Mouse (Mus musculus): ENCODE results near the gene Znhit6. TPM values are rescaled to one million over a fixed set of nuclear protein-coding genes. Genes with fewer than 3 reads are reported as not detected.

Znhit6 gene
- polyA plus RNA-seq, 1 experiment from 2014 or later = 32.4 TPM

DNA sequence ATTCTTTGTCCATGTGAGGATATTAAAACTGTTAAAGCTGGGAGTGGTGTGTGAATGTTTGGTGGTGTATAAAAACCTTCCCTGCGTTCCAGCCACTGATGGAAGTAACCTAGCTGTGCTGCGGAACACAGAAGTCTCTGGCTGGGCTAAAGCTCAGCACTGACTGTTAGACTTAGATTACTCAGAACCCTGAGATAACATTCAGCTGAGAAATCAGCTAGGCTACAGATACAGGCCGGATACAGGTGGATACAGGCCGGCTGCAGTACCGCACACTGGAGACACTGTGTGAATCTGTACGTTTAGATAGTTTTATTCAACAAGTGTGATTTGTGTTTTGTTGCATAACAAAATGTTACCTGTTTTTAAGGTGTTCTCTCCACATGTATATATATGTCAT is 24.8 kb downstream of the Znhit6 start:
- no peak overlapping the region for H3K27ac ChIP-seq (ENCODE audit: low read depth, low read length)
- no peak overlapping the region for H3K4me2 ChIP-seq (ENCODE audit: low read depth, low read length)
- no peak overlapping the region for H3K9ac ChIP-seq (replicated peaks; ENCODE audit: low read depth, low read length)
- no peak for ATAC-seq (ENCODE audit: low read depth)
- no peaks in the 10 kb centered on the region for H3K27me3 ChIP-seq (ENCODE audit: control insufficient read depth, insufficient read depth, low read length)
- H3K4me3 ChIP-seq (ENCODE audit: low read depth, low read length) = no peak overlapping the region
- 93% methylated on average over 6 of the region's 6 CpGs for WGBS
- H3K4me1 ChIP-seq (ENCODE audit: control insufficient read depth, insufficient read depth, low read length) = peaks cover 16% of the 10 kb centered on the region
- no peaks in the 10 kb centered on the region for H3K9me3 ChIP-seq (ENCODE audit: control insufficient read depth, low read length)
- peaks cover 18% of the 10 kb centered on the region; the same call in 1 of the 2 replicates for H3K36me3 ChIP-seq (ENCODE audit: control insufficient read depth, insufficient read depth, low read length)

DNA sequence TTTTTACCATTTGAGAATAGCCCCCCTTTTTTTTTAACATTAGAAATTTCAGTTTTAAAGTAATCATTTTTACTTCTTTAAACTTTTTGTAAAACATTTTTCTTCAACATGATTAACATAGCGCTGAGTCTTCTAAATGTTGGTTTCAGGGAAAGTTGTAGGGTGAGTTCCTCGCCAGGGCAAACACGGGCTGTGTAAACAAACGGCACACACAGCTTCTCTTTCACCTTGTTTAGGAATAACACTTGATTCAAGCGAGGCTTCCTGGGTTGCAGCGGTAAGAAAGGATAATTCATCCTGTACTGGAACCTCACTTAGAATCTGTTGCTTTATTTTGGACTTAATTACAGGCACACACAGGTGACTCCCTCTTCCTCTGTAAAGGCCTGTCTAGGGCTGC is 25.3 kb downstream of the Znhit6 start:
- Histone ChIP-seq H3K9ac (replicated peaks; ENCODE audit: low read depth, low read length) (no peak overlapping the region), H3K4me2 (ENCODE audit: low read depth, low read length) (no peak overlapping the region), H3K36me3 (ENCODE audit: control insufficient read depth, insufficient read depth, low read length) (peaks cover 17% of the 10 kb centered on the region; the same call in 1 of the 2 replicates), H3K27ac (ENCODE audit: low read depth, low read length) (no peak overlapping the region), H3K27me3 (ENCODE audit: control insufficient read depth, insufficient read depth, low read length) (no peaks in the 10 kb centered on the region), H3K4me1 (ENCODE audit: control insufficient read depth, insufficient read depth, low read length) (peaks cover 16% of the 10 kb centered on the region), H3K4me3 (ENCODE audit: low read depth, low read length) (no peak overlapping the region), H3K9me3 (ENCODE audit: control insufficient read depth, low read length) (no peaks in the 10 kb centered on the region)
- ATAC-seq (ENCODE audit: low read depth) = no peak
- 80% methylated on average over 6 of the region's 6 CpGs for WGBS

DNA sequence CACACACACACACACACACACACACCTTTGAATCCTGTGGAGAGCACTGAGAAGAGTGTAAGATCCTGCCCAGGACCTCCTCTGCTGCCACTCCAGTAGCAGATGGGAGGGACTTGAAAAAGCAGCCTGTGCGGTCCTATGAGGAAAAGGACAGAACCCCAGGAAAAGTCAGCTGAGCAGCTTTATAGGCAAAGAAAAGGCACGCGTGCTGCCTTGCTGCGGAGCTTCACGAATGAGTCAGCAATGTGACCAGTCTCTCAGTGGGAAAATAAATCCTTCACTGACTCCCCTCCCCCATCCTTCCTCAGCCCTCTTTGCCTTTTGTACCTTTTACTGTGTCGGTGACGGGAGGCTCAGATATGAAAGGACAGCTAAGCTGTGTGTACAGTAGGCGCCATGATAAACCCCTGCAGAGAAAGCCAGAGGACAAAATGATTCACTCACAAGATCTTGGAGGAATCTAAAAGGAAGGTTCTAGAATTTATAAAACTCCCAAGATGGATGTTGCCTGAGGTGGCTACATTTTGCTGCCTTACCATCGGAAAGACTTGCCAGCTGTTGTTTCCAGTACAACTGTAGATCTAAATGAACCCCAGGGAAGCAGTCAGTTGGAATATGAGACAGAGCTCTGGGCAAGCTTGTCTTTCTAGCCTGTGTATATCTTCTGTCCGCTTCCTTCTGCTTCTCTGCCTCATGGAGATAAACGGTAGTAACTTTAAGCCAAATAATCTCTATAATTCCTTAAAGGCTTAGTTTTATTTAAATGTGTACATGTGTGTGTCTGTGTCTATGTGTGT is 26.6 kb downstream of the Znhit6 start:
- WGBS = 23% methylated on average over 11 of the region's 11 CpGs
- Histone ChIP-seq H3K36me3 (ENCODE audit: control insufficient read depth, insufficient read depth, low read length) (peaks cover 19% of the 10 kb centered on the region), H3K4me1 (ENCODE audit: control insufficient read depth, insufficient read depth, low read length) (peaks cover 16% of the 10 kb centered on the region), H3K9ac (replicated peaks; ENCODE audit: low read depth, low read length) (no peak overlapping the region), H3K4me3 (ENCODE audit: low read depth, low read length) (no peak overlapping the region), H3K4me2 (ENCODE audit: low read depth, low read length) (0 out of 2 replicates have a peak overlapping the region, but pooled peaks have one; percentile 8), H3K27ac (ENCODE audit: low read depth, low read length) (peak overlapping the region; percentile 41), H3K9me3 (ENCODE audit: control insufficient read depth, low read length) (no peaks in the 10 kb centered on the region), H3K27me3 (ENCODE audit: control insufficient read depth, insufficient read depth, low read length) (no peaks in the 10 kb centered on the region)
- ATAC-seq (ENCODE audit: low read depth) = peak; percentile 86

DNA sequence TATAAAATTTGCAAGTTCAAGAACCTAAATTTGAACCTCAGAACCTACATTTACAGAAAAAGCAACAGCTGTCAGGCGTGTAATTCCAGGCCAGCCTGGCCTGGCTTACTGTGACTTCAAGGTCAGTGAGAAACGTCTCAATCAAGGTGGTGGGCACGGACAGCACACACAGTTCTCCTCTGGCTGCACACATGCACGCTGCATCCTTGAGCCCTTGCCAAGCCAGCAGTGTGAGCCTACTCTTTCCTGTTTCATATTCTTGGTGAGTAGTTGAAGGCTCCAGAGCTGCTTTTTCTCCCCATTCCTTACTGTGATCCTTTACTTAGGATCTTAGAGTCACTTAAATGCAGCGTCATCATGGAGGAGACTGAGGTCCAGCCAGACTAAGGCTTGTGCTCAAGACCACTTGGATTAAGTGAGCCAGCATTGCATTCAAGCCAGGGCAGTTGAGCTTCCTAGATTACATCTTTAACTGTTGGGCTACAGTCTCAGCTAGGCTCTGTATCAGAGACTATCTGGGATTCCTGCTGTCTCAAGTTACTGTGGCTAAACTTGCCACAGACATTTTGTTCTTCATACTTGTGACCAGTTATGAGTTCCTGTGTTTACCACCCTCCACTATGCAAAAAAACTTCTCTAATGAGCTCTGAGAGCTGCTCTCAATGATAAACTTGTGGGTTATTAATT is 29.6 kb downstream of the Znhit6 start:
- peaks cover 3% of the 10 kb centered on the region; the same call in 1 of the 2 replicates for H3K36me3 ChIP-seq (ENCODE audit: control insufficient read depth, insufficient read depth, low read length)
- WGBS = 96% methylated on average over 5 of the region's 5 CpGs

DNA sequence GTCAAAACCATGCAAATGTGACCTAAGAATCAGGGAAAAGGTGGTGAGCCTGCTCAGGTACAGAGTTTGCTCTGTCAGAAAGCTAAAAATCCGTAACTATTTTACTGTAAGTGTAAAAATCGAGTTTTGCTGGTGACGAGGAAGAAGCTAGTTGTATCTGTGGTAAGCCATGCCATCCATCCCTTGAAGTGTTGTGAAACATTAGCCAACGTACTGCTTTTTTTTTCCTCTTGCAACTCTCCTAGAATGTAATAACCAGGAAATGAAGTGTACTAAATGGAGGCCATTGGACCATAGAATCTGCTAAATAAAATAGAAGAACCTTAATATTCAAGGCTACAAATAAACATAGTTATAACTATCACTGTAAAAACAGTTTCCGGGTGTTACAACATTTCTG is 32.3 kb downstream of the Znhit6 start:
- Histone ChIP-seq H3K4me2 (ENCODE audit: low read depth, low read length) (no peak overlapping the region), H3K9me3 (ENCODE audit: control insufficient read depth, low read length) (no peaks in the 10 kb centered on the region), H3K36me3 (ENCODE audit: control insufficient read depth, insufficient read depth, low read length) (peaks cover 3% of the 10 kb centered on the region; the same call in 1 of the 2 replicates), H3K27ac (ENCODE audit: low read depth, low read length) (no peak overlapping the region), H3K4me3 (ENCODE audit: low read depth, low read length) (no peak overlapping the region), H3K27me3 (ENCODE audit: control insufficient read depth, insufficient read depth, low read length) (no peaks in the 10 kb centered on the region), H3K9ac (replicated peaks; ENCODE audit: low read depth, low read length) (no peak overlapping the region), H3K4me1 (ENCODE audit: control insufficient read depth, insufficient read depth, low read length) (no peaks in the 10 kb centered on the region)
- ATAC-seq (ENCODE audit: low read depth) = no peak
- 97% methylated on average over 5 of the region's 5 CpGs for WGBS

More for the DNA sequence above, 29.6 kb downstream of the Znhit6 start:
- Histone ChIP-seq H3K4me3 (ENCODE audit: low read depth, low read length) (no peak overlapping the region), H3K9me3 (ENCODE audit: control insufficient read depth, low read length) (no peaks in the 10 kb centered on the region), H3K4me1 (ENCODE audit: control insufficient read depth, insufficient read depth, low read length) (peaks cover 16% of the 10 kb centered on the region), H3K4me2 (ENCODE audit: low read depth, low read length) (no peak overlapping the region), H3K9ac (replicated peaks; ENCODE audit: low read depth, low read length) (no peak overlapping the region), H3K27ac (ENCODE audit: low read depth, low read length) (no peak overlapping the region), H3K27me3 (ENCODE audit: control insufficient read depth, insufficient read depth, low read length) (no peaks in the 10 kb centered on the region)
- no peak for ATAC-seq (ENCODE audit: low read depth)

DNA sequence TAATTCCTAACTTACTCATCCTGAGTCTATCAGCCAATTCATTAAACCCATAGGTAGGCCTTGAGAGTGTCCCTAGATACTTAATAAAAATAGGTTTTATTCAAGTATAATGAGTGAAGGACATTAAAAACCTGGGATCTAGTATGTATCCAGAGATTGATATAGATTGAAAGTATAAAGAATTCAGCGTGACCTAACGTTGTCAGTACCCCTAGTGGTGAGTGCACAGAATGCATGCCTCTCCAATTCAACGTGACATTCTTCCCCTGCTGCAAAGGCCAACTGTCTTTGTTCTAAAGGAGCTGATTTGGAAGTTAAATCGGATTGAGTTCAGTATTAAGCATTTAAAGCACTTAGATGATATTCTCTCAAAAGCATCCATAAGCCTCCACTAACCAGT is 36.7 kb downstream of the Znhit6 start:
- 22% methylated on average over 4 of the region's 4 CpGs for WGBS
- Histone ChIP-seq H3K9ac (replicated peaks; ENCODE audit: low read depth, low read length) (no peak overlapping the region), H3K27me3 (ENCODE audit: control insufficient read depth, insufficient read depth, low read length) (no peaks in the 10 kb centered on the region), H3K27ac (ENCODE audit: low read depth, low read length) (no peak overlapping the region), H3K4me1 (ENCODE audit: control insufficient read depth, insufficient read depth, low read length) (peaks cover 10% of the 10 kb centered on the region; the same call in 1 of the 2 replicates), H3K9me3 (ENCODE audit: control insufficient read depth, low read length) (no peaks in the 10 kb centered on the region), H3K4me2 (ENCODE audit: low read depth, low read length) (no peak overlapping the region), H3K4me3 (ENCODE audit: low read depth, low read length) (no peak overlapping the region), H3K36me3 (ENCODE audit: control insufficient read depth, insufficient read depth, low read length) (no peaks in the 10 kb centered on the region)
- no peak for ATAC-seq (ENCODE audit: low read depth)

DNA sequence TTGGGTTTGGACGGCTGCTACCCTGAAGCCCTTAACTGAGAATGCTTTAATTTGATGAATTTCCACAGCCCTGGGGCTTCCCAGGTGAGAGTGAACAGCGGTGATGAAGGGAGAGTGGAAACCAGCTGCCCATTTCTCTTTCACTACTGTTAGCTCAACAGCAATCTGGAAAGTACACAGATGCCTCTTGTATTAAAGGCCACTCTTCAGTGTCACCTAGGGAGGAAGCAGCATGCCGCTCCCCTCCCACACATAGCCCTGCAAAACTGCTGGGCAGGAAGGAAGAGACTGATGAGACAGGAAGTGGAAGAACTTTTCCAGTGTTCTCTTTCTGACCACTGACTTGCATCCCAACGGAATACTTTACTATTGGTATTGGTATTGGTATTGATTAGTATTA is 37.2 kb downstream of the Znhit6 start:
- H3K9me3 ChIP-seq (ENCODE audit: control insufficient read depth, low read length) = no peaks in the 10 kb centered on the region
- H3K4me1 ChIP-seq (ENCODE audit: control insufficient read depth, insufficient read depth, low read length) = peaks cover 10% of the 10 kb centered on the region; the same call in 1 of the 2 replicates
- ATAC-seq (ENCODE audit: low read depth) = peak; percentile 26; the same call in 1 of the 2 replicates
- H3K27ac ChIP-seq (ENCODE audit: low read depth, low read length) = no peak overlapping the region
- 74% methylated on average over 4 of the region's 4 CpGs for WGBS
- H3K4me2 ChIP-seq (ENCODE audit: low read depth, low read length) = no peak overlapping the region
- H3K4me3 ChIP-seq (ENCODE audit: low read depth, low read length) = no peak overlapping the region
- no peaks in the 10 kb centered on the region for H3K27me3 ChIP-seq (ENCODE audit: control insufficient read depth, insufficient read depth, low read length)
- H3K36me3 ChIP-seq (ENCODE audit: control insufficient read depth, insufficient read depth, low read length) = no peaks in the 10 kb centered on the region
- H3K9ac ChIP-seq (replicated peaks; ENCODE audit: low read depth, low read length) = no peak overlapping the region

DNA sequence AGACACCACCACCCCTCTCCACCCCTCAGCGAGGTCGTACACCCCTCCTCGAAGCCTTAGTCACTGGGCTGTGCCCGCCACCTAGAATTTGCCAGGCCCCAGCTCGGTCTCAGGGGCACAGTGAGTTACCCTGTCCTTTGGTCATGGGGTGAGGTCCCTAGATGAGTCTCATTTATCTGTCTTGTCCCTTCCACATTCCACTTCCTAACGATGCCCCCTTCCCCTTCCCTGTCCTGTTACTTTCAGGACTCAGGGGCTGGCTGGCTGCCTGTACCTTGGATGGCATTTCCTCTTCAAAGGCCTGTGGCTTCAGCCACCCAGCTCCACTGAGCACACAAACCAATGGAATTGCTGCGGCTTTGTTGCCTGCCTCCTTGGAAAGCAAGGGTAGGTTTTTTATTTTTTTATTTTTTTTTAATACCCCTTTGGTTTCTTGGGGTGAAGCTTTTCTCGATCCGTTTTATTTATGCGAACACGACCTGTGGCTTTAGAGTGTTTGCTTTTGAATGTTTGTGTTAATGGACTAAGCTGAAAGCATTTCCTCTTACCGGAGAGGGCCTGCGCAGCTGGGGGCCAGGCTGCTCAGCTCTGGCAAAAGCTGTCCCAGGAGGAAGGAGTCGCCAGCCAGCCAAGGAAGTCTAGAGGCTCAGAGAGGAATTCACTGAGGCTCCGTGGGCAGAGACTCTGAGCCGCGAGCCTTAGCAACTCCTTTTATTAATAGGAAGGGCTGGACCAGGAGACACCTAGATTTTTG is 38.5 kb downstream of the Znhit6 start:
- Histone ChIP-seq H3K27me3 (ENCODE audit: control insufficient read depth, insufficient read depth, low read length) (no peaks in the 10 kb centered on the region), H3K27ac (ENCODE audit: low read depth, low read length) (no peak overlapping the region)
- 16% methylated on average over 17 of the region's 17 CpGs for WGBS

More for the DNA sequence above, 38.5 kb downstream of the Znhit6 start:
- H3K9ac ChIP-seq (replicated peaks; ENCODE audit: low read depth, low read length) = no peak overlapping the region
- no peak overlapping the region; the same call in 1 of the 2 replicates for H3K4me2 ChIP-seq (ENCODE audit: low read depth, low read length)
- no peak overlapping the region for H3K4me3 ChIP-seq (ENCODE audit: low read depth, low read length)
- no peaks in the 10 kb centered on the region for H3K9me3 ChIP-seq (ENCODE audit: control insufficient read depth, low read length)
- ATAC-seq (ENCODE audit: low read depth) = peak; percentile 50; the same call in 1 of the 2 replicates
- H3K36me3 ChIP-seq (ENCODE audit: control insufficient read depth, insufficient read depth, low read length) = no peaks in the 10 kb centered on the region
- peaks cover 10% of the 10 kb centered on the region; the same call in 1 of the 2 replicates for H3K4me1 ChIP-seq (ENCODE audit: control insufficient read depth, insufficient read depth, low read length)
